Mouse (Mus musculus) brain, embryonic 14.5 days (tissue): ENCODE data around the gene Phactr3.

Experiments used
- CTCF ChIP-seq: fragments of 200-500 bp; IDR thresholded peaks from 2 replicates; pipeline ENCODE4 v1.5.1; 2012; ENCODE audit warnings: inconsistent platforms, mild to moderate bottlenecking, moderate library complexity, borderline replicate concordance; ENCODE audit not compliant: insufficient read depth, insufficient read length; ENCODE audit errors: extremely low read depth
- POLR2A ChIP-seq: fragments of 200-500 bp; IDR thresholded peaks from 2 replicates; pipeline ENCODE4 v1.6.1; 2012; ENCODE audit warnings: mild to moderate bottlenecking, inconsistent platforms, borderline replicate concordance; ENCODE audit not compliant: poor library complexity, insufficient read depth, insufficient read length, severe bottlenecking; ENCODE audit errors: extremely low read depth

- TF ChIP-seq CTCF (no peak), POLR2A (no peak)
These were observed 12.2 kb downstream of the Phactr3 start for GRCm38 (mm10) chr2:178131011-178131410.
